Mouse (Mus musculus) layer of hippocampus, postnatal 36 days (tissue): ENCODE results near the gene Olfr344. TPM values are rescaled to one million over a fixed set of nuclear protein-coding genes. Genes with fewer than 3 reads are reported as not detected.

ENCODE experiments used
- DNase-seq, 2 experiments: peaks; one replicate each; pipeline ENCODE4 v3.0.0; 2022
- total RNA-seq, 2 experiments: library from RNA; stranded (reverse); gene quantifications; 2 replicates each; pipeline ENCODE4 v1.2.3; 2021

Olfr344 gene
- under 1 TPM in 1 of 2 experiments, not detected in 1; 0.07 TPM for total RNA-seq

GRCm38 (mm10) chr2:36566362-36566761 is at the start of gene Olfr344:
Gene Olfr344, plus strand, starts transcription at chr2:36566662.
- DNase-seq, result no peak

- DNase-seq, result no peak
Observed at GRCm38 (mm10) chr2:36524698-36525097, 41.8 kb upstream of the Olfr344 start, which contains the start of gene Olfr342. Gene Olfr342, plus strand, starts transcription at chr2:36524998.

- DNase-seq, result no peak
Observed at GRCm38 (mm10) chr2:36565156-36565555, 1.3 kb upstream of the Olfr344 start.

GRCm38 (mm10) chr2:36567022-36567421 is 560 bp downstream of the Olfr344 start:
- no peak for DNase-seq

GRCm38 (mm10) chr2:36567845-36568244 is 1.4 kb downstream of the Olfr344 start:
- DNase-seq, result no peak

Other genes with a start within 250 kb of the Olfr344 start
- under 1 TPM in 1 of 2 experiments, not detected in 1; 0.08 TPM for gene Olfr338, start 193.1 kb upstream of the Olfr344 start, total RNA-seq
- gene Olfr339, start 147.7 kb upstream of the Olfr344 start, total RNA-seq, result not detected
- gene Olfr340, start 114.1 kb upstream of the Olfr344 start, total RNA-seq, result not detected
- gene Olfr341, start 84.2 kb upstream of the Olfr344 start, total RNA-seq, result not detected
- not detected for gene Olfr342, start 41.7 kb upstream of the Olfr344 start, total RNA-seq
- gene Olfr345, start 73.4 kb downstream of the Olfr344 start, total RNA-seq, result not detected
- not detected for gene Olfr346, start 119.1 kb downstream of the Olfr344 start, total RNA-seq
- gene Olfr347, start 165.2 kb downstream of the Olfr344 start, total RNA-seq, result not detected
- not detected for gene Olfr348, start 217.6 kb downstream of the Olfr344 start, total RNA-seq
- gene Olfr50, start 223.9 kb downstream of the Olfr344 start, total RNA-seq, result not detected